ENCODE assay signal across 12 mouse cellular contexts in genomic region chr1:90162379-90162857, GRCm38 (mm10). TPM values are rescaled to one million over a fixed set of nuclear protein-coding genes. Genes with fewer than 3 reads are reported as not detected.
A peak's percentile ranks its signal among the peaks of the same experiment; 100 is the strongest.
DNase-seq lines count a peak whose midpoint lies in the region; ATAC-seq and TF ChIP-seq lines count a peak whose summit lies in the region.
"Had no signal": no experiment of that assay in that cellular context is flagged by ENCODE, and none has a peak within 500 bp of the region (broad histone marks: within the 10 kb centered on the region; RNA-seq: fewer than 3 reads in every experiment).

No protein-coding gene starts in this region.

- TF ChIP-seq POLR2A in kidney, adult 2 months (IDR thresholded peaks at IDR 0.05; ENCODE audit: low read depth, low read length), result no peak

- no peak for TF ChIP-seq EP300 in stomach, postnatal 0 days (optimal IDR thresholded peaks at IDR 0.05)

- no peak overlapping the region for H3K9ac ChIP-seq in forebrain, embryonic 11.5 days (ENCODE audit: low read length)
- H3K9ac ChIP-seq in neural tube, embryonic 12.5 days, result no peak overlapping the region
- H3K9ac ChIP-seq in stomach, postnatal 0 days (ENCODE audit: low read length), result no peak overlapping the region
- H3K9ac ChIP-seq: liver, embryonic 12.5 days had no signal

- no peaks in the 10 kb centered on the region for H3K9me3 ChIP-seq in forebrain, embryonic 10.5 days
- H3K9me3 ChIP-seq in forebrain, embryonic 11.5 days (ENCODE audit: control insufficient read depth, low read length), result no peaks in the 10 kb centered on the region
- no peaks in the 10 kb centered on the region for H3K9me3 ChIP-seq in neural tube, embryonic 12.5 days
- H3K9me3 ChIP-seq in stomach, postnatal 0 days (ENCODE audit: control insufficient read depth, low read length), result no peaks in the 10 kb centered on the region
- H3K9me3 ChIP-seq: liver, embryonic 12.5 days had no signal

- H3K4me1 ChIP-seq in forebrain, embryonic 10.5 days, result peaks cover 28% of the 10 kb centered on the region
- peaks cover 3% of the 10 kb centered on the region; the same call in 1 of the 2 replicates for H3K4me1 ChIP-seq in forebrain, embryonic 11.5 days (replicated peaks; ENCODE audit: control insufficient read depth, insufficient read depth, low read length)
- no peaks in the 10 kb centered on the region for H3K4me1 ChIP-seq in kidney, adult 2 months (ENCODE audit: control insufficient read depth, insufficient read depth, low read length)
- H3K4me1 ChIP-seq in neural tube, embryonic 12.5 days, result peaks cover 17% of the 10 kb centered on the region; the same call in 1 of the 2 replicates
- H3K4me1 ChIP-seq in stomach, postnatal 0 days (replicated peaks; ENCODE audit: control insufficient read depth, insufficient read depth), result no peaks in the 10 kb centered on the region
- H3K4me1 ChIP-seq: liver, embryonic 12.5 days had no signal

- no peak for TF ChIP-seq CTCF in kidney, adult 2 months (conservative IDR thresholded peaks at IDR 0.05; ENCODE audit: insufficient read depth, insufficient read length, low read depth, low read length)
- no peak for TF ChIP-seq CTCF in stomach, postnatal 0 days (IDR thresholded peaks at IDR 0.05; ENCODE audit: low read depth)

- no peak for ATAC-seq in forebrain, embryonic 11.5 days (replicated peaks; ENCODE audit: low FRiP score)
- ATAC-seq in neural tube, embryonic 12.5 days (ENCODE audit: low FRiP score, low read depth), result no peak; the same call in 1 of the 2 replicates
- 0 out of 2 replicates have a peak, but pooled peaks have one; percentile 49 for ATAC-seq in stomach, postnatal 0 days (ENCODE audit: low FRiP score, low TSS enrichment)
- ATAC-seq: liver, embryonic 12.5 days had no signal

- WGBS in forebrain, embryonic 10.5 days, result 76% methylated on average over 13 of the region's 13 CpGs
- WGBS in forebrain, embryonic 11.5 days, result 63% methylated on average over 13 of the region's 13 CpGs
- WGBS in kidney, adult 2 months, result 14% methylated on average over 13 of the region's 13 CpGs
- WGBS in neural tube, embryonic 12.5 days, result 14% methylated on average over 13 of the region's 13 CpGs
- WGBS in stomach, postnatal 0 days, result 25% methylated on average over 13 of the region's 13 CpGs

- no peaks in the 10 kb centered on the region for H3K36me3 ChIP-seq in forebrain, embryonic 10.5 days (replicated peaks)
- H3K36me3 ChIP-seq in forebrain, embryonic 11.5 days (ENCODE audit: control insufficient read depth, insufficient read depth, low read length), result no peaks in the 10 kb centered on the region
- no peaks in the 10 kb centered on the region for H3K36me3 ChIP-seq in kidney, adult 2 months (ENCODE audit: control insufficient read depth, insufficient read depth, low read length)
- H3K36me3 ChIP-seq in neural tube, embryonic 12.5 days, result no peaks in the 10 kb centered on the region
- H3K36me3 ChIP-seq in stomach, postnatal 0 days (ENCODE audit: control insufficient read depth, insufficient read depth, low read length), result no peaks in the 10 kb centered on the region
- H3K36me3 ChIP-seq: liver, embryonic 12.5 days had no signal

- H3K4me2 ChIP-seq in forebrain, embryonic 11.5 days (ENCODE audit: low read depth, low read length, severe bottlenecking), result no peak overlapping the region
- H3K4me2 ChIP-seq in neural tube, embryonic 12.5 days (replicated peaks), result peak overlapping the region; percentile 14
- H3K4me2 ChIP-seq in stomach, postnatal 0 days (replicated peaks; ENCODE audit: low read depth), result no peak overlapping the region
- H3K4me2 ChIP-seq: liver, embryonic 12.5 days had no signal

- no peaks in the 10 kb centered on the region for H3K27me3 ChIP-seq in forebrain, embryonic 10.5 days (ENCODE audit: poor library complexity, severe bottlenecking)
- H3K27me3 ChIP-seq in forebrain, embryonic 11.5 days (ENCODE audit: control insufficient read depth, insufficient read depth, low read length), result no peaks in the 10 kb centered on the region
- H3K27me3 ChIP-seq in kidney, adult 2 months (replicated peaks; ENCODE audit: control insufficient read depth, insufficient read depth, low read length), result no peaks in the 10 kb centered on the region
- H3K27me3 ChIP-seq in neural tube, embryonic 12.5 days (replicated peaks), result no peaks in the 10 kb centered on the region; the same call in 1 of the 2 replicates
- no peaks in the 10 kb centered on the region for H3K27me3 ChIP-seq in stomach, postnatal 0 days (ENCODE audit: control insufficient read depth, insufficient read depth, low read length)

- DNase-seq in forebrain, embryonic 10.5 days (ENCODE audit: extremely low spot score, low spot score), result no peak
- no peak for DNase-seq in forebrain, embryonic 11.5 days (ENCODE audit: low spot score)
- DNase-seq in kidney, adult 2 months, result peak; percentile 10
- DNase-seq in kidney, adult 11 months, result no peak
- DNase-seq in neural tube, embryonic 10.5 days (ENCODE audit: extremely low spot score, low spot score), result no peak
- no peak for DNase-seq in stomach, postnatal 0 days (ENCODE audit: low spot score)
- no peak for DNase-seq in layer of hippocampus, adult 9-11 months
- DNase-seq: adrenal gland, adult 2 months; cerebellum, adult 8-10 months; right cerebral cortex, adult 18-20 months had no signal

- H3K27ac ChIP-seq in forebrain, embryonic 10.5 days, result peak overlapping the region; percentile 66; the same call in 1 of the 2 replicates
- no peak overlapping the region for H3K27ac ChIP-seq in forebrain, embryonic 11.5 days (ENCODE audit: low read depth, low read length)
- H3K27ac ChIP-seq in kidney, adult 2 months (ENCODE audit: insufficient read depth, low read depth, low read length), result no peak overlapping the region
- H3K27ac ChIP-seq in neural tube, embryonic 12.5 days, result no peak overlapping the region
- no peak overlapping the region; the same call in 1 of the 2 replicates for H3K27ac ChIP-seq in stomach, postnatal 0 days (replicated peaks)
- H3K27ac ChIP-seq: liver, embryonic 12.5 days had no signal

- H3K4me3 ChIP-seq in forebrain, embryonic 10.5 days, result no peak overlapping the region
- no peak overlapping the region for H3K4me3 ChIP-seq in forebrain, embryonic 11.5 days (ENCODE audit: low read depth, low read length)
- no peak overlapping the region for H3K4me3 ChIP-seq in kidney, adult 2 months (ENCODE audit: insufficient read depth, low read depth, low read length)
- H3K4me3 ChIP-seq in neural tube, embryonic 12.5 days, result no peak overlapping the region
- H3K4me3 ChIP-seq in stomach, postnatal 0 days (ENCODE audit: low read depth, low read length), result no peak overlapping the region
- H3K4me3 ChIP-seq: liver, embryonic 12.5 days had no signal

RNA-seq across cellular contexts. Expression of gene Iqca, which starts 9.2 kb away (rescaled TPM):
- 0.10 and 0.27 TPM in 2 replicates for polyA plus RNA-seq in forebrain, embryonic 10.5 days (2016; fragmentation: Nextera tagmentation; extraction: Ambion mirVana)
- polyA plus RNA-seq in forebrain, embryonic 11.5 days (2014; fragmentation: Nextera tagmentation; extraction: Ambion mirVana), result 0.29 and 0.36 TPM in 2 replicates
- 0.05 and 0.33 TPM in 2 replicates for polyA plus RNA-seq in kidney, adult 2 months (2012; rRNA removed)
- 0.13 TPM in 1 of 2 replicates, not detected in the other for polyA plus RNA-seq in neural tube, embryonic 12.5 days (2016; fragmentation: Nextera tagmentation; extraction: Ambion mirVana)
- polyA plus RNA-seq in stomach, postnatal 0 days (2015; fragmentation: Nextera tagmentation; extraction: Ambion mirVana), result 0.06 TPM in 1 of 2 replicates, not detected in the other
- polyA plus RNA-seq: adrenal gland, adult 2 months had no signal

RNA-seq across cellular contexts. Expression of gene Ackr3, which starts 41.4 kb away (rescaled TPM):
- 19.3 and 21.5 TPM in 2 replicates for polyA plus RNA-seq in forebrain, embryonic 10.5 days (2016; fragmentation: Nextera tagmentation; extraction: Ambion mirVana)
- 31.2 and 31.9 TPM in 2 replicates for polyA plus RNA-seq in forebrain, embryonic 11.5 days (2014; fragmentation: Nextera tagmentation; extraction: Ambion mirVana)
- 128 and 172 TPM in 2 replicates for polyA plus RNA-seq in kidney, adult 2 months (2012; rRNA removed)
- 34.0 and 38.0 TPM in 2 replicates for polyA plus RNA-seq in neural tube, embryonic 12.5 days (2016; fragmentation: Nextera tagmentation; extraction: Ambion mirVana)
- 14.6 and 15.6 TPM in 2 replicates for polyA plus RNA-seq in stomach, postnatal 0 days (2015; fragmentation: Nextera tagmentation; extraction: Ambion mirVana)
